Mouse (Mus musculus): ENCODE data around the gene Isx. TPM values are rescaled to one million over a fixed set of nuclear protein-coding genes. Genes with fewer than 3 reads are reported as not detected.

The Isx gene
- total and polyA plus RNA-seq, 3 experiments = not detected

DNA sequence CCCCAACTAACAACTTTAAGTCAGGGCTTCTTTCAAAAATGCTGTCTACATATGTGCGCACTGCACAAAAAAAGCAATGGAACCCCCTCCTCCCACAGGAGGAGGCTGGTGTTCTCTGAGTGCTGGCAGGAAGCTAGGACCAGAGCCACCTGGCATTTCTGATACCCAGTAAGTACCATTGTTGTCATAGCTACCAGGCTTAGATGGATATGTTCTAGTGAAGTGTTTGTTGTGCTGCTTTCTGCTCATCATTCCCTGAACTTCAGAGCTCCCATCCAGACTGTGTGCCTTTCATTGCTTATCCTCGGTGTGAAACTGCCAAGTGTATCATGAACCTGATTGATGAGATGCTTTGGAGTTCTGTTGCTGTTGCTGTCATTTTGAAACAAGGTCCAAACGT is 26.8 kb downstream of the Isx start:
- DNase-seq = no peak

DNA sequence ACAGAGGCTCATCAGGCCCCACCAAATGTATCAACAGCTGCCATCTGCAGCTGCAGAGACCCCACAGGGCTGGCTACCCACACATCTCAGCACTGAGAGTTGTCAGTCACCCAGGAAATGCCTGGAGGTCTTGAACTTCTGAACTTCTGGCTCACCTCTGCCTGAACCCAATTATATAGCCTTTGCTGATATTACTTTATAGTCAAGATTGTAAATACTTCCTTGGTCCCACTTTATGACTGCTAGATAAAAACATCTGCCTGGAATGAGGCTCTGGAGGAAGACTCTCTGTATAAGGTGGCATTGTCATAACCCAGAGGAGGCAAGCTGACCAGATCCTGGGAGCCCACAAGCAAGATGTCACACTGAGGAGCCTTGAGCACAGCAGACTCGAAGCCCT is 28.8 kb downstream of the Isx start:
- DNase-seq = no peak

- DNase-seq = no peak
These were observed 30.3 kb downstream of the Isx start for GRCm38 (mm10) chr8:74903054-74903842.

DNA sequence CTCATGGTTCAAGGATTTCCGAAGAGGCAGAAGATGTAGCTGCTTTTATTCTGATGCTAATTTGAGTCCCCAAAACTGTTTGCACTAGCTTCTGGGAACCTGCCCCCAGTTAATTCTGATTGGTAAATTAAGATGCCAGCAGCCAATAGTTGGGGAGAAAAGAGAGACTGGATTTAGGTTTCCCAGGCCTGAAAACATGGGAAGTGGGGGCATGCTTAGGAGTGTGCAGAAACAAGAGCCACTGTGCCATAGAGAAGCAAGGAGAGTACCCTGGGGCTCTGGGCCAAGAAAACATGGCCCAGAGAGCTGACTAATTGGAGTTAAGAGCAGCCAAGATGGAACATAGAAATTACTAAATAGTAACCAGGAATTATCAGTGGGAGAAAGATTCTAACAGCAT is 33.4 kb downstream of the Isx start:
- DNase-seq = no peak

GRCm38 (mm10) chr8:74910708-74911107 is 37.7 kb downstream of the Isx start:
- no peak for DNase-seq

DNA sequence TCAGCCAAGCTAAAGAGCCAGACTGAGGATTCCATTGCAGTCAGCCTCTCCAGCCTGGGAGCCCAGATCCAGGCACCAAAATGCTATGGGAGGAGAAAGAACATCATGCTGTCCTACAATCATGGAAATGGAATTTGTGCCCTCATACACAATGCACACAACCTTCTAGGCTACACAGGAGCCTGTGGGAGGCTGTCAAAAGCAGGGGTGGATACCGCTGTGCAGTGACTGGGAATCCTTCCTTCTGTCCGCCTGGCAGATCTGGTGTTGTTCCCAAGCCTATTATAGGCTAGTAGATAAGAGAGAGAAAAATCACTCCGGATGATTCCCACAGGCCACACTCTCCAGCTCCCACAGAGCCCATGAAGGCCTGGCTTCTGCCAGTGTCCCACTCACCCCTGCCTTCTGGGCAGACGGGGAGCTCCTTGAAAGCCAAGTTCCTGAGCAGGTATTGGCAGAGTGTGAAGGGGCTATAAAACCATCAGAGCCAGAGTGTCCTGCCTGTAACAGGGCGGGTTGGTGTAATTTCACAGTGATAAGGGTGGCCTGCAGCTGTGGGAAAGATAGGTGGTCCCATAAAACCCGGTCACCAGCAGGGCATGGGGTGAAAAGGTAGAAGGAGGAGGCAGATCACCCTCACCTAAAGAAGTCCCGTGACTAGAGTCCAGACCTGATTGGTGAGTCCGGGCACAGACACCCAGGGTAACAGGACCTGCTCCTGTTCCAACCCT is 47.9 kb downstream of the Isx start:
- no peak for DNase-seq

DNA sequence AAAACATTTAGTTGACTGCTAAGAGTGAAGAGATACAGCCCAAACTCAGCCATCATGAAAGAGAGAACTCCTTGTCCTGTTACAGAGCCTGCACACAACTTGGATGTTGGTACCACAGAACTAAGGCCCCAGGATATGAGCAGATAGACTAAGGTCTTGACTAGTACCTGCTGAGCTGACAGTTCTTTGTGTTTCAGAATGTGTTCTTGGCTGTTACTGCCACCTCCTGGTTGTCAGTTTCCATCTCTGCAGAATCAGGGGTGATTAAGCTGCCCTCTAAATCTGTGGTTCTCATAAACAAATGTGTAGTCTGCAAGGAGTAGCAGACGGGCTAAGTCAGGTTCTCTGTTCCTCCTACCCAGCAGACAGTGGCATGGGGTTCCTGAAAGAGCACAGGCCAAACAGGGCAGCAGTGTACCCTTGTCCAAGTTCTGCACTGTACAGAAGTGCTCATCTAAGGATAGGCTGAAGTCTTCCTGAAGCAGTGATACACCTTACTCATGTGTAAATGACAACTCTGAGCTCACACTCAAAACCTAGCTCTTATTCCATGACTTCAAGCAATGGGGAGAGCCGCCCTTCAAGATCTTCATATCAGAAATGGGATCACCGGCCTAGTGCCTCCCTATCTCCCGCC is 49.0 kb downstream of the Isx start:
- DNase-seq = peak; percentile 5

GRCm38 (mm10) chr8:74927940-74928339 is 55.0 kb downstream of the Isx start:
- DNase-seq = no peak

DNA sequence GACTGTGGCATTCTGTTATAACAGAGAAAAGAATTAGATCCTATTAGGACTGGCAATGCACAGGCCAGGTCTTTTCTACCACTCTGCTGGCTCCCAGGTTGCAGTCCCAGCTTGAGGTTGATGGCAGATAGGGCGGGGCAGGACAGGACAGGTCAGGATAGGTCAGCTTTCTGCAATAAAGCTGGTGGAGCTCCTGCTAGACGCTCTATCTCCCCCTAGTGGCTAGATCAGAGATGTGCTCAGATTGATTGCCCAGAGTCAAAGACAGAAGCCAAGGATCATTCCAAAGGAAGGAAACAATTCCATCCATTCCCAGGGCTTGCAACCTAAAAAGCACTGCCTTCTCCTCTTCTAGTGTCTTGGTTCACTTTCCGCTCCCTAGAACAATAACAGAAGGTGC is 57.8 kb downstream of the Isx start:
- DNase-seq = peak; percentile 33

DNA sequence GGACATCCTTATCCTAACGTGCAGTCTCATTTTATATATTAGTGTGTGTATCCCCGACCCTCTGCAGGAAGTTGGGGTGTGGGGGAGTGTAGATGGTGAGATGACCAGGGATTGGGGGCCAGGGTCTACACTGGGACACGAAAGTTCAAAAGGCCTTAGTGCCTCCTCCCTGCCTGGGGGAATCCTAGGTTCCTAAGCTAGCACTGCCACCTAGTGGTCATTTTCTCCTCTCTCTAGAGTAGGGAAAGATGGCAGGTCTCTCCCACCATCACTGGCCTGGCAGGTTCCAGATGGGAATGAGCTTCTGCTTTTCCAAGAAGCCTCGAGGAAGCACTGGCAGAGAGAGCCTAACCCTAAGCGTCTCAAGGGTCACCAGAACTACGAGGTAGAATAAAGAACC is 62.3 kb downstream of the Isx start:
- peak; percentile 25 for DNase-seq

DNA sequence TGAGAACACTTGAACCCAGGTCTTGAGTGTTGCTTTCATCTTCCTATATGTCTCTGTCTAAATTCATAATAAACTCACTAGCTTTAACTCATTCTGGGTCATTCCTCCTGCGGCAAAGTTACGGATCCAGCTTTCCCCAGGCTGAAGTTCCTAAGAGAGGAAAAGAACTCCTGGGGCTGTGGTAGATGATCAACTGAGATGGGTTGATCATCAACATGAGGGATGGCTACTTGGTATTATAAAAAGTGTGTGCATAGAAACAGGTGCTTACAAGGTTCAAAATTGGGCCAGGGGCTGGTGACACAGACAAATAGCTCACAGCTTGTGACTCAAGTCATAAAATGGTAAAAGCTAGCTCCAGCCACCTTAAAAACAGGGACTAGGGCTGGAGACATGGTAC is 63.7 kb downstream of the Isx start:
- no peak for DNase-seq

GRCm38 (mm10) chr8:74942056-74942455 is 69.1 kb downstream of the Isx start:
- DNase-seq = no peak

Other genes starting within 250 kb of the Isx start
- 10 to 100 TPM; 21.3 to 21.7 TPM for gene Hmgxb4, start 120.2 kb downstream of the Isx start, total RNA-seq (2021)
- 7.9 and 8.8 TPM in 2 replicates for gene Hmgxb4, start 120.2 kb downstream of the Isx start, polyA plus RNA-seq (2012; rRNA removed)
- gene Tom1, start 160.5 kb downstream of the Isx start, total RNA-seq (2021) = 10 to 100 TPM; 42.6 to 55.1 TPM
- 28.4 and 38.7 TPM in 2 replicates for gene Tom1, start 160.5 kb downstream of the Isx start, polyA plus RNA-seq (2012; rRNA removed)
- gene Hmox1, start 220.4 kb downstream of the Isx start, total RNA-seq (2021) = 100 to 1,000 TPM in 1 of 2 experiments, 10 to 100 TPM in 1; 59.0 to 146 TPM
- gene Hmox1, start 220.4 kb downstream of the Isx start, polyA plus RNA-seq (2012; rRNA removed) = 37.4 and 66.4 TPM in 2 replicates
- 1 to 10 TPM; 8.2 to 9.8 TPM for gene Mcm5, start 236.4 kb downstream of the Isx start, total RNA-seq (2021)
- gene Mcm5, start 236.4 kb downstream of the Isx start, polyA plus RNA-seq (2012; rRNA removed) = 6.7 and 7.3 TPM in 2 replicates

Data from adrenal gland, adult 2 months (tissue).